Mouse (Mus musculus): ENCODE measurements at regions not wholly inside any gene's neighbourhood (a gene's known extent, or its start where the extent isn't known, plus 50 kb on each side); places are given as distances from the start of the nearest gene placed in this dataset.

- DNase-seq: no peak
Observed at GRCm38 (mm10) chr9:6608428-6609283, 339.0 kb upstream of the Ddi1 start.

All from cerebellum, adult 11 months (tissue).